Mouse (Mus musculus): ENCODE results near the gene Kcnj13.

DNA sequence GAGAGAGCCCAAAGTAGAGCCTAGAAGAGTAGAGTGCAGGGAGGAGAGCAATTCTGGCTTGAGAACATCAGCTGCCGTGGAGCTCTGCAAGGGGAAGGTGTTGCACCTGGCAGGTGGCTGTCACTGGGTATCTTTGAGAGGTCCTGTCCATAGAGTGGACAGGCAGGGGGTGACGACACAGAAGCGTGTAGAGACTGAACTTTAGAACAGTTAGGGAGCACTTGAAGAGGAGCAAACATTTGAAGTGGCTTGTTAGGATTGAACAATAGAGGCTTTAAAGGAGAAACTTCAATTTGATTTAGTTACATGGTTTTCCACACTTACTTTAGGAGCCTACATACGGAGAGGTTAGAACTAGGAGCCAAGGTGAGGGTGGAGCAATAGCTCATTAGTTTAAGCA, 14.9 kb upstream of the Kcnj13 start:
- TF ChIP-seq CTCF (IDR thresholded peaks at IDR 0.05; ENCODE audit: low read depth) (no peak), EP300 (IDR thresholded peaks at IDR 0.05; ENCODE audit: low read depth) (no peak)

All from liver, postnatal 0 days (tissue).